Mouse (Mus musculus) adipocyte (in vitro differentiated cells): ENCODE measurements at regions not wholly inside any gene's neighbourhood (a gene's known extent, or its start where the extent isn't known, plus 50 kb on each side); places are given as distances from the start of the nearest gene placed in this dataset.

Experiments used
- DNase-seq: peaks from one replicate; pipeline ENCODE4 v3.0.0-alpha.2; 2016; ENCODE audit warnings: low spot score

GRCm38 (mm10) chr6:51108336-51108956, 324.0 kb upstream of the Nfe2l3 start:
- DNase-seq = peak; percentile 34

GRCm38 (mm10) chr6:51110596-51110995, 321.9 kb upstream of the Nfe2l3 start:
- DNase-seq = no peak

GRCm38 (mm10) chr6:51114604-51115333, 317.7 kb upstream of the Nfe2l3 start:
- DNase-seq = no peak

GRCm38 (mm10) chr6:51118833-51119535, 313.5 kb upstream of the Nfe2l3 start:
- DNase-seq = peak; percentile 47

- peak; percentile 19 for DNase-seq
Measured at GRCm38 (mm10) chr6:51119691-51120302, 312.7 kb upstream of the Nfe2l3 start.

- no peak for DNase-seq
Measured at GRCm38 (mm10) chr6:51122941-51123340, 309.5 kb upstream of the Nfe2l3 start.

- no peak for DNase-seq
Measured at GRCm38 (mm10) chr6:51127851-51128250, 304.6 kb upstream of the Nfe2l3 start.

- no peak for DNase-seq
Measured at GRCm38 (mm10) chr6:51129096-51129495, 303.4 kb upstream of the Nfe2l3 start.

GRCm38 (mm10) chr6:51129591-51129990, 302.9 kb upstream of the Nfe2l3 start:
- DNase-seq = no peak

- no peak for DNase-seq
Measured at GRCm38 (mm10) chr6:51144762-51145161, 287.7 kb upstream of the Nfe2l3 start.

- DNase-seq = no peak
Measured at GRCm38 (mm10) chr6:51145863-51146262, 286.6 kb upstream of the Nfe2l3 start.

GRCm38 (mm10) chr6:51148821-51149220, 283.6 kb upstream of the Nfe2l3 start:
- no peak for DNase-seq

GRCm38 (mm10) chr6:51150066-51150465, 282.4 kb upstream of the Nfe2l3 start:
- no peak for DNase-seq

GRCm38 (mm10) chr6:51150486-51150885, 282.0 kb upstream of the Nfe2l3 start:
- no peak for DNase-seq

GRCm38 (mm10) chr6:51150916-51151315, 281.6 kb upstream of the Nfe2l3 start:
- DNase-seq = no peak

GRCm38 (mm10) chr6:51156836-51157370, 275.6 kb upstream of the Nfe2l3 start:
- no peak for DNase-seq

- DNase-seq = no peak
Measured at GRCm38 (mm10) chr6:51161149-51161548, 271.3 kb upstream of the Nfe2l3 start.

- peak; percentile 97 for DNase-seq
Measured at GRCm38 (mm10) chr6:51162208-51163082, 270.0 kb upstream of the Nfe2l3 start.

- DNase-seq = peak; percentile 60
Measured at GRCm38 (mm10) chr6:51163266-51163665, 269.2 kb upstream of the Nfe2l3 start.

- DNase-seq = no peak
Measured at GRCm38 (mm10) chr6:51163882-51164281, 268.6 kb upstream of the Nfe2l3 start.

GRCm38 (mm10) chr6:51167028-51167427, 265.4 kb upstream of the Nfe2l3 start:
- DNase-seq = no peak
